Mouse (Mus musculus) c-Kit-negative CD71-positive TER-119-positive erythroid progenitor cells, embryonic 14.5 days (primary cell): ENCODE results near the gene Lrrc29.

ENCODE experiments used
- DNase-seq: peaks from one replicate; pipeline ENCODE4 v3.0.0-alpha.2; 2013; ENCODE audit warnings: low read depth, low spot score

Gene Lrrc29

GRCm38 (mm10) chr8:105266775-105267174, 59.3 kb downstream of the Lrrc29 start:
- DNase-seq = no peak

DNA sequence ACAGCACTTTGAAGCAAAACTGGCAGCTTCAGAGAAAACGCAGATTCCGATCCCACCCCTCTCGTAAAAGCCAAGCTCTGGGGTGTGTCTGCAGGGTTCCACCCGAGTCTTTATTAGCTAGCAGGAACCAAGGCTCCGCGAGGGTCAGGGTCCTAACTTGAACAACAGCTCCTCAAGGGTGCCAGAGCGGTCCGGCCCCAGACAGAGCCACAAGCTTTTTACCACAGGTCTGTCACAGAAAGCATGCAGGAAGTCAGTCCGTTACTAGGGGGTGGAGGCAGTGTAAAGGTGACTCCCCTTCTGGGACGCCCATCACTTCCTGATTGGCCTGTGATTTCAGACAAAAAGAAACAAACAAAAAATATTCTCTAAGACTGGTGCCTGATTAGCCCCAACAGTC, 61.0 kb downstream of the Lrrc29 start:
- DNase-seq = no peak

- peak; percentile 57 for DNase-seq
Measured at GRCm38 (mm10) chr8:105264024-105264982, 61.8 kb downstream of the Lrrc29 start, which contains the start of the genes Tradd and Fbxl8. Gene Tradd, minus strand, starts transcription at chr8:105264609. Gene Fbxl8, plus strand, starts transcription at chr8:105264648.

DNA sequence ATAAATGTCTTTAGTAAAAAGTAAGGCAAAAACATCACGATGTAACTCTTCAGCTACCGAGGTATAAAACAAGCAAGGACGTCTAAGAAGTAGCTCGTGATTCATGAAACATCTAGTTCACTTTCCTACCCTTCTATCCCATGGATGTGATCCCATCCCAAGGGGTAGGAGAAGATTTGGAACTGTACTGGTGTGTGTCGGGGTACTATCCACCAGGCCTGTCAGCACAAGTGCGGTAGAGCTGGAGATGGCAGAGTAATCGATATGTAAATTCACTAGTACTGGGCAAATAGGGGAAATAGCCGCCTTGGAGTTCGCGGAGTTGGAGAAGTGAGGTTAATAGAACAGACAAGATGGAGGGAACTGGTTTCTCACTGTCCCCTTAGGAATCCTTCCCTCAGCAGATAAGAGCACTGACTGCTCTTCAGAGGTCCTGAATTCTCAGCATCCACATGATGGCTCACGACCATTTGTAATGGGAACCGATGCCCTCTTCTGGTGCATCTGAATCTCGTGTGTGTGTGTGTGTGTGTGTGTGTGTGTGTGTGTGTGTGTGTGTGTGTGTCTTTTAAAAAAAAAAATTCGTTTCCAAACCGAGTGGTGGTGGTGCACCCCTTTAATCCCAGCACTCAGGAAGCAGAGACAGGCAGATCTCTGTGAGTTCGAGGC, 62.7 kb downstream of the Lrrc29 start:
- no peak for DNase-seq
